Mouse (Mus musculus) adipocyte (in vitro differentiated cells): ENCODE measurements at regions not wholly inside any gene's neighbourhood (a gene's known extent, or its start where the extent isn't known, plus 50 kb on each side); places are given as distances from the start of the nearest gene placed in this dataset.
"Not testable (repeated sequence)": the region's sequence is repeated elsewhere in the genome, so short reads cannot be mapped to it uniquely, and the experiment has no call there.

Source experiments
- DNase-seq: peaks from one replicate; pipeline ENCODE4 v3.0.0-alpha.2; 2016; ENCODE audit warnings: low spot score

GRCm38 (mm10) chr8:88064414-88065110 is 54.0 kb upstream of the Cnep1r1 start:
- no peak for DNase-seq

DNA sequence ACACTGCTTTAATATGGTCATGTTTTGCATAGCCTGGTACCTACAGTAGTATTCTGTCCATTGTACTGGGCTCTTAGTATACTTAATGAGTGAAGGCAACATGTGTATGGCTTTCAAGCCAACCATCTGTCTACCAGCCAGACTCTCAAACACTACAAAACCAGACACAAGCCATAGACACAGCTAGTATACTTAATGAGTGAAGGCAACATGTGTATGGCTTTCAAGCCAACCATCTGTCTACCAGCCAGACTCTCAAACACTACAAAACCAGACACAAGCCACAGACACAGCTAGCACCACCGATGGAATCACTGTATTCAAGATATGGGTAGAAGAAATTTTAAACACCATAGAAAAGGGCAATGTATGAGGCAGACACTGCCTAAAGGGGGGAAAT is 59.5 kb upstream of the Cnep1r1 start:
- not testable (repeated sequence) for DNase-seq

DNA sequence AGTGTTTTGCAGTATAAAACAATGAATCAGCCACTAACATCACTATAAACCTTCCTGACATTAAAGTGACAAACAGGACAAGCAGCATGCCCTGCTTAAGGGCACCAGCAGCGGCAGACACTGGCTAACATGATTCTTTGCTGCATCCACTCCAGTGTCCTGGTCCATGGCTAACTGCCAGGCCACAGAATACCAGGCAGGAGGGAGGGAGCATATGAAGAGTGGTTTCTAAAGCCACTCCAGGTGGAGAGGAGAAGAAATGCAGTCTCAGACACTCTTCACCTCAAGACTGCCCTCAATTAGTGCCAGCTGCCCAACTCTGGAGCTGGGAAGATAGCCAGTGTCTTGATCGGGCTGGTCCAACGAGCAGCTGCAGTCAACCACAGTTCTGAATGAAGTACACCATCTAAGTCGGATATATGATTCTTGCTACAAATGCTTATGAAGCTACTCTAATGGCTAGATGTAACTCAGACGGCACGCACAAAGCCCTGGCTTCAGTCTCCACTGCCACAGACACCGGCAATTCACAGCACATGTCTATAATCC is 60.8 kb upstream of the Cnep1r1 start:
- peak; percentile 32 for DNase-seq

DNA sequence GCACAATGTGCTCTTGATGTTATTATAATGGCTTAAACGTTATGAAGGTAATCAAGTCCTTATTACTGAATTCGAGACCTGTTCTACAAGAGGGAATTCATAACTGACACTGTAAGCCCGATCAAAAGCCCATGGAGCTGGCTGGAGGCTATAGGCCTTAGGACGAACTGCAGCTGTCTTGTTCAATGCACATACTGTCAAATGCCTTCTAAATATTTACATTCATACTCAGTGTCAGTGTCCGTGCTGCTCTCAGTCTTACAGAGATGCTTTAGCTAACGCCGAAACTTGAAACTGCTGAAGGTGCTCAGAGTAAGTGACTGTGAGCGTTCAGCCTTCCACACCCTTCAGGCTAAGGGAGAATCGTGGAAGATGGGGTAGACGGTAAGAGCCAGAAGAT is 67.9 kb upstream of the Cnep1r1 start:
- no peak for DNase-seq

GRCm38 (mm10) chr8:88049091-88049490 is 69.5 kb upstream of the Cnep1r1 start:
- no peak for DNase-seq

DNA sequence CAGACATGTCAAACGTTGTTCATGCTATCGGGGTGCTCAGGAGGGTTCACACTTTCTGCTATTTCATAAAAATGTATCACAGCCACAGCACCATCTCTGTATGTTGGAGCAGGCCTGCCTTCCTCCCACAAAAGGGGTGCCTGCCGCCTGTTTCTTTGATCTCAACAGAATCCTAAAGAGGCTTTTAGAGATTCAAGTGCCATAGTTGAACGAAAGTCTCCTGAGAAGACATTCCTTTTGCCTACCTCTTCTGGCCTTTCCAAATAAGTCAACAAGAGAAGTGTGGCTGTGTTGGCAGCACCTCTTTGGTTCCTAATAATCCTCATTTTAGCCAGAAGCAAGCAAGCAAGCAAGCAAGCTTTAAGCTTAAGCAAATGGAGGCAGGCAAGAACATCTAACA is 72.6 kb upstream of the Cnep1r1 start:
- DNase-seq = no peak

DNA sequence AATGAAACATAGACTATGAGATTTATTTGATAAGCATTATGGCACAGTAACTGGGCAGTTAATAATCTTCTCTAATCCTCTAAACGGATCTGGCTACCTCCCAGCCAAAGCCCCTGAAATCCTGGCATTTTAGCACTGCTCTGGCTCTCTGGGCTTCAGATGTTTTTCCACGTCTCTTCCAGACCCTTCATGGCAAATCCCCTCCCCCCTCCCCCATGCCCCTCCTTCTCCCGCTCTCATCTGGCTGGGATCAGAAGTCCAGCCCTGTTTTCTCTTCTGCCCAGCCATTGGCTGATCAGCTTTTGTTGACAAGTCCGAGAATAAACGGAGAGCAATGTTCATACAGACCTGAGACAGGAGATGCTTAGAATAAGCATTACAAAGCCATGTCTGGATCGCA is 79.3 kb upstream of the Cnep1r1 start:
- no peak for DNase-seq

DNA sequence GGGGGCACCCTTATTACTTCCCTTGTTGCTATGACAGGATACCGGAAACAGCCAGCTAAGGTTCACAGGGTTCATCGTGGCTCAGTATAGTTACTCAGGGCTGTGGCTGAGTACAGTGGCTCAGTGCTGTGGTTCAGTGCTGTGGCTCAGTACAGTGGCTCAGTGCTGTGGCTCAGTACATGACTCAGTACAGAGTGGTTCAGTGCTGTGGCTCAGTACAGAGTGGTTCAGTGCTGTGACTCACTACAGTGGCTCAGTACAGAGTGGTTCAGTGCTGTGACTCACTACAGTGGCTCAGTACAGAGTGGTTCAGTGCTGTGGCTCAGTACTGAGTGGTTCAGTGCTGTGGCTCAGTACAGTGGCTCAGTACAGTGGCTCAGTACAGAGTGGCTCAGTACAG is 78.6 kb upstream of the Zfp423 start:
- DNase-seq = no peak

DNA sequence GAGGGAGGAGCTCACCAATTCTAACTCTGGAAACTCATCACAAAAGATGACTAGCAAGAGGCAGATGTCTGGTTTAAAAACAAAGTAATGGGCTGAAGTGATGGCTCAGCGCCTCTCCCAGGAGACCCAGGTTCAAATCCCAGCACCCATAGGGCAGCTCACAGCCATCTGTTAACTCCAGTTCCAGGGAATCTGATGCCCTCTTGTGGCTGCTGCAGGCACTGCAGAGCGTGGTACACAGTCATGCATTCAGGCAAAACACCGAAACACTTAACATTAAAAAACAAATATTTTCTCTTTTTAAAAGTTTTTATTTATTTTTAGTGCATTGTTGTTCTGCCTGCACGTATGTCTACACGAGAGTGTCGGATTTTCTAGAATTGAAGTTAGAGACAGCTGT is 73.7 kb upstream of the Zfp423 start:
- no peak for DNase-seq

- no peak for DNase-seq
These were observed 65.1 kb upstream of the Zfp423 start for GRCm38 (mm10) chr8:88024496-88024895.

- peak; percentile 82 for DNase-seq
These were observed 64.0 kb upstream of the Zfp423 start for GRCm38 (mm10) chr8:88023423-88023822.

GRCm38 (mm10) chr8:88022776-88023385 is 63.5 kb upstream of the Zfp423 start:
- DNase-seq = no peak

GRCm38 (mm10) chr8:88019243-88020115 is 60.1 kb upstream of the Zfp423 start:
- DNase-seq = no peak

- DNase-seq = no peak
These were observed 59.1 kb upstream of the Zfp423 start for GRCm38 (mm10) chr8:88018494-88018893.

GRCm38 (mm10) chr8:88012177-88012825 is 52.9 kb upstream of the Zfp423 start:
- DNase-seq = no peak

DNA sequence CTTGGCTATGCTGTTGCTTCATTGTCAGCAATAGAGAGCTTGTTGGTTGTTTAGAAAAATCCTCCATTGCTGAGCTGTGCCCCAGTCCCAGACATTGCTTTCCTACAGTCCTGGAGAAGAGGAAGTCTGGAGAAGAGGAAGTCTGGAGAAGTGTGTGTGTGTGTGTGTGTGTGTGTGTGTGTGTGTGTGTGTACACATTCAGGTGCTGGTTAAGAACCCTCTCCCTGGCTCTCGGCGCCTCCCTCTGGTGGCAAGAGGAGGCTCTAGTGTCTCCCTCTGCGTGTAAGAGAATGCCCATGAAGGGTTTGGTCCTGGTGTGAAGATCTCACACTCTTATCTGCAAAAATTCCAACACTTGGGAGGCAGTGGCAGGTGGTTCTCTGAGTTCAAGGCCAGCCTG is 51.2 kb upstream of the Zfp423 start:
- DNase-seq = peak; percentile 81

- DNase-seq = no peak
These were observed 50.5 kb upstream of the Zfp423 start for GRCm38 (mm10) chr8:88009878-88010277.
